Mouse (Mus musculus): ENCODE results near the gene Dtnb. TPM values are rescaled to one million over a fixed set of nuclear protein-coding genes. Genes with fewer than 3 reads are reported as not detected.
A peak's percentile ranks its signal among the peaks of the same experiment; 100 is the strongest.

Dtnb gene
- polyA plus RNA-seq, 2 experiments = 16.4 to 17.0 TPM

DNA sequence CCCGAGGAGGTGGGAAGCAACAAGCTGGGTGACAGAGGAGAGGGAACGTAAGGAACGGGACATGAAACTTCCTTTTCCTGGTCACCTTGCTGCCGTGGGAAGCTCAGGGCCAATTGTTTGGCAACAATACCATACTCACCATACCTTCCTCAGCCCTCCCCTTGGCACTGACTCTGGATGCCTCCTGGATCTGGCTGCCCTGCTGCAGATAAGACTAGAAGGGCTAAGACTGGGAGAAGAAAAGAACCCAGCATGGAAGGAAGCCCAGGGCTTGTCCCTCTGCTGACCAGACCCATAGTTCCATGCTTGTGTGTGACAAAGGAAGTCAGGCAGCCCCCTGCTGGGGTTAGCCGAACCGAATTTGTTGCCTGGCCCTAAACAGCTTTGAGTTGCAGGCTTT lies 243.2 kb downstream of the Dtnb start:
- no peak for TF ChIP-seq CTCF (IDR thresholded peaks at IDR 0.05; ENCODE audit: low read depth)
- TF ChIP-seq EP300 (IDR thresholded peaks at IDR 0.05; ENCODE audit: low read depth) = no peak
- Histone ChIP-seq H3K9me3 (ENCODE audit: control insufficient read depth, low read length) (no peaks in the 10 kb centered on the region), H3K27me3 (ENCODE audit: control insufficient read depth, insufficient read depth, low read length) (no peaks in the 10 kb centered on the region), H3K36me3 (replicated peaks; ENCODE audit: control insufficient read depth, insufficient read depth, low read depth) (no peaks in the 10 kb centered on the region), H3K27ac (no peak overlapping the region), H3K9ac (replicated peaks) (no peak overlapping the region), H3K4me1 (replicated peaks; ENCODE audit: control insufficient read depth in 2 of 2, insufficient read depth in 2 of 2, low read length in 1 of 2) (peaks cover 0 to 7% of the 10 kb centered on the region in 2 experiments; a peak in 2 of 4 replicates), H3K4me3 (ENCODE audit: insufficient read depth in 1 of 2, low read depth in 2 of 2, low read length in 2 of 2) (no peak overlapping the region), H3K4me2 (ENCODE audit: low read depth) (no peak overlapping the region)
- no peak for ATAC-seq (ENCODE audit: insufficient read depth)
- WGBS (ENCODE audit: insufficient replicate concordance) = 49% methylated on average over 6 of the region's 6 CpGs
- DNase-seq (ENCODE audit: low read depth in 3 of 3, low spot score in 3 of 3) = no peak

- 57% methylated on average over 7 of the region's 7 CpGs for WGBS (ENCODE audit: insufficient replicate concordance)
- peaks cover 0 to 2% of the 10 kb centered on the region in 2 experiments; a peak in 1 of 4 replicates for H3K4me1 ChIP-seq (replicated peaks; ENCODE audit: control insufficient read depth in 2 of 2, insufficient read depth in 2 of 2, low read length in 1 of 2)
- no peak overlapping the region for H3K9ac ChIP-seq (replicated peaks)
- H3K4me3 ChIP-seq (ENCODE audit: insufficient read depth in 1 of 2, low read depth in 2 of 2, low read length in 2 of 2) = no peak overlapping the region
- no peak overlapping the region for H3K27ac ChIP-seq
- H3K36me3 ChIP-seq (replicated peaks; ENCODE audit: control insufficient read depth, insufficient read depth, low read depth) = no peaks in the 10 kb centered on the region
- no peak overlapping the region for H3K4me2 ChIP-seq (ENCODE audit: low read depth)
- DNase-seq (ENCODE audit: low read depth in 3 of 3, low spot score in 3 of 3) (no peak), ATAC-seq (ENCODE audit: insufficient read depth) (no peak)
- H3K9me3 ChIP-seq (ENCODE audit: control insufficient read depth, low read length) = no peaks in the 10 kb centered on the region
- TF ChIP-seq EP300 (IDR thresholded peaks at IDR 0.05; ENCODE audit: low read depth) (no peak), CTCF (IDR thresholded peaks at IDR 0.05; ENCODE audit: low read depth) (peak; percentile 34)
- H3K27me3 ChIP-seq (ENCODE audit: control insufficient read depth, insufficient read depth, low read length) = no peaks in the 10 kb centered on the region
These were observed 244.9 kb downstream of the Dtnb start for GRCm38 (mm10) chr12:3817033-3817432.

- TF ChIP-seq EP300 (IDR thresholded peaks at IDR 0.05; ENCODE audit: low read depth) = no peak
- no peak for TF ChIP-seq CTCF (IDR thresholded peaks at IDR 0.05; ENCODE audit: low read depth)
- no peaks in the 10 kb centered on the region for H3K36me3 ChIP-seq (replicated peaks; ENCODE audit: control insufficient read depth, insufficient read depth, low read depth)
- WGBS (ENCODE audit: insufficient replicate concordance) = 71% methylated on average over 5 of the region's 5 CpGs
- H3K9me3 ChIP-seq (ENCODE audit: control insufficient read depth, low read length) = no peaks in the 10 kb centered on the region
- H3K9ac ChIP-seq (replicated peaks) = no peak overlapping the region
- no peak overlapping the region for H3K4me3 ChIP-seq (ENCODE audit: insufficient read depth in 1 of 2, low read depth in 2 of 2, low read length in 2 of 2)
- H3K27ac ChIP-seq = no peak overlapping the region
- H3K27me3 ChIP-seq (ENCODE audit: control insufficient read depth, insufficient read depth, low read length) = no peaks in the 10 kb centered on the region
- no peaks in the 10 kb centered on the region; a peak in 1 of 4 replicates for H3K4me1 ChIP-seq (replicated peaks; ENCODE audit: control insufficient read depth in 2 of 2, insufficient read depth in 2 of 2, low read length in 1 of 2)
- ATAC-seq (ENCODE audit: insufficient read depth) (no peak), DNase-seq (ENCODE audit: low read depth in 3 of 3, low spot score in 3 of 3) (no peak)
- no peak overlapping the region for H3K4me2 ChIP-seq (ENCODE audit: low read depth)
These were observed 245.4 kb downstream of the Dtnb start for GRCm38 (mm10) chr12:3817566-3817965.

GRCm38 (mm10) chr12:3819899-3820298 lies 247.7 kb downstream of the Dtnb start:
- H3K9me3 ChIP-seq (ENCODE audit: control insufficient read depth, low read length) = no peaks in the 10 kb centered on the region
- H3K9ac ChIP-seq (replicated peaks) = no peak overlapping the region
- no peaks in the 10 kb centered on the region for H3K36me3 ChIP-seq (replicated peaks; ENCODE audit: control insufficient read depth, insufficient read depth, low read depth)
- H3K4me2 ChIP-seq (ENCODE audit: low read depth) = no peak overlapping the region
- WGBS (ENCODE audit: insufficient replicate concordance) = 75% methylated on average over 4 of the region's 4 CpGs
- no peak for DNase-seq (ENCODE audit: low read depth in 3 of 3, low spot score in 3 of 3)
- no peak for TF ChIP-seq CTCF (IDR thresholded peaks at IDR 0.05; ENCODE audit: low read depth)
- TF ChIP-seq EP300 (IDR thresholded peaks at IDR 0.05; ENCODE audit: low read depth) = no peak
- no peak for ATAC-seq (ENCODE audit: insufficient read depth)
- H3K27ac ChIP-seq = no peak overlapping the region
- no peaks in the 10 kb centered on the region for H3K4me1 ChIP-seq (replicated peaks; ENCODE audit: control insufficient read depth in 2 of 2, insufficient read depth in 2 of 2, low read length in 1 of 2)
- H3K4me3 ChIP-seq (ENCODE audit: insufficient read depth in 1 of 2, low read depth in 2 of 2, low read length in 2 of 2) = no peak overlapping the region
- no peaks in the 10 kb centered on the region for H3K27me3 ChIP-seq (ENCODE audit: control insufficient read depth, insufficient read depth, low read length)

DNA sequence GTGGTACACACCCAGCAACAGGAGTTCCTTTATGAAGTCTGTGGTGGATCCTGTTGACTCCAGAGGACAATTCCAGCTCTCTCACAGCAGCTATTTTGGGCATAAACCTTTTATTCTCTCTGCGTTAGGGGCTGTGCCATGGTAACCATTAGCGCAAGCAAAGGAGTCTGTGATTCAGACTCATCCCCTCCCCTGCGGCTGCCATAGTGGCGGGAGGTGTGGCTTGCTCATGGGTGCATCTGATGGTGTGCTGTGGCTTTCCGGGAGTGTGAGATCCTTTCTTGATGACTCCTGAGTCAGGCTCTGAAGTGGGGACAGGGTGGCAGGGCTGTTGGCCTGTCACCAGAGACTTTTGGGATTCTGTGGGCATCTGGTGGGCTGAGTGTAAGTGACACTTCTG lies 251.2 kb downstream of the Dtnb start:
- no peak for ATAC-seq (ENCODE audit: insufficient read depth)
- Histone ChIP-seq H3K4me2 (ENCODE audit: low read depth) (no peak overlapping the region), H3K9me3 (ENCODE audit: control insufficient read depth, low read length) (no peaks in the 10 kb centered on the region), H3K27ac (no peak overlapping the region), H3K4me1 (replicated peaks; ENCODE audit: control insufficient read depth in 2 of 2, insufficient read depth in 2 of 2, low read length in 1 of 2) (0 out of 4 replicates have a peak, but pooled peaks cover 0 to 4% of the 10 kb centered on the region in 2 experiments), H3K4me3 (ENCODE audit: insufficient read depth in 1 of 2, low read depth in 2 of 2, low read length in 2 of 2) (no peak overlapping the region), H3K27me3 (ENCODE audit: control insufficient read depth, insufficient read depth, low read length) (no peaks in the 10 kb centered on the region), H3K36me3 (replicated peaks; ENCODE audit: control insufficient read depth, insufficient read depth, low read depth) (no peaks in the 10 kb centered on the region), H3K9ac (replicated peaks) (no peak overlapping the region)
- TF ChIP-seq EP300 (IDR thresholded peaks at IDR 0.05; ENCODE audit: low read depth) = no peak
- no peak for TF ChIP-seq CTCF (IDR thresholded peaks at IDR 0.05; ENCODE audit: low read depth)
- DNase-seq (ENCODE audit: low read depth in 3 of 3, low spot score in 3 of 3) = no peak
- 63% methylated on average over 5 of the region's 5 CpGs for WGBS (ENCODE audit: insufficient replicate concordance)

All from liver, embryonic 14.5 days (tissue).